11 mouse cellular contexts compared by ENCODE assay signal in the genomic region with DNA sequence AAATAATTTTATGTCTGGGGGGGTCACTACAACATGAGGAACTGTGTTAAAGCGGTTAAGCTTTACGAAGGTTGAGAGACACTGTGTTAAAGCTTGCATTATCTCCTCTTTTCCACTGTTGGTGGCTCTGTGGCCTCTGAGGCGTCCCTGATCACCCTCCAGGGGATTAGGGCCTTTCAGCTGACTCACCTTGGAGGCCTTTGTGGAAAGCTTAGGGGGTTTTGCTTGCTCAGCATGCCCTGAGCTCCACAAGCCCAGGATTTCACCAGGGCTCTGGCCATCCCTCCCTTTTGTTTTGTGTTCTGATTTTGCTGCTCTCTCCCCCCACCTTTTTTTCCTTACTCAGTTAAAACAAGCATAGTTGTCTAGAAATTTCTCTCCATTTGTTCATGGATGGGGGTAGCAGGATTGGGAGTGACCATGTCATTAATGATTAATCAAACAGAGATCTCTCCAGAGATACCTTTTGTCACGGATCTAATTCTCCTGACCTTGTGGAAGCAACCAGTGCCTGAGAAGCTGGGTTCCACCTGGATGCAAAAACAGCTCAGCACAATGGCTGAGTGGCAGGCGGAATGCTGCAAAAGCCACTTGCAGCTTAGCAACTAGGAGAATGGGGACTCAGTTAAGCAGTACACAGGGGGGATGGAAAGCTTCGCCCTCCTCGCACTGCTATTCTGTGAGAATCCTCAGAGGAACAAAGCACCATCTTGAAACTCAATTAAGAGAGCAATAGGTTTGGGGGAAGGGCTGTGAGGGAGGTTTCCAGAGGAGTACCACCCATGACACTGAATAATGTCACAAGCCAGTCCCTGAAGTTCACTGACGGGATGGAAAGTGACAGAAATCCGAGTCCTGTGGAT. TPM values are rescaled to one million over a fixed set of nuclear protein-coding genes. Genes with fewer than 3 reads are reported as not detected.
DNase-seq lines count a peak whose midpoint lies in the region; ATAC-seq and TF ChIP-seq lines count a peak whose summit lies in the region.
"Had no signal": no experiment of that assay in that cellular context is flagged by ENCODE, and none has a peak within 500 bp of the region (broad histone marks: within the 10 kb centered on the region; RNA-seq: fewer than 3 reads in every experiment).

No protein-coding gene starts in this region.

- H3K27me3 ChIP-seq in intestine, embryonic 16.5 days (replicated peaks; ENCODE audit: control insufficient read depth, insufficient read depth, low read length) = no peaks in the 10 kb centered on the region
- H3K27me3 ChIP-seq in myocyte (ENCODE audit: control insufficient read depth, insufficient read depth, insufficient read length) = no peaks in the 10 kb centered on the region

- intact Hi-C loops in gastrocnemius, postnatal 14 days (cut with DNase I; ENCODE audit: low total_unique reads) = no loop called here

- no peaks in the 10 kb centered on the region for H3K36me3 ChIP-seq in intestine, embryonic 16.5 days (ENCODE audit: control insufficient read depth, insufficient read depth, low read length)
- H3K36me3 ChIP-seq in myocyte (ENCODE audit: control insufficient read depth, insufficient read depth) = no peaks in the 10 kb centered on the region
- H3K36me3 ChIP-seq: embryonic facial prominence, embryonic 13.5 days had no signal

- no peak overlapping the region for H3ac ChIP-seq in myocyte (ENCODE audit: control insufficient read depth, insufficient read length)

- no peak overlapping the region for H3K4me3 ChIP-seq in intestine, embryonic 16.5 days (ENCODE audit: low read length)
- H3K4me3 ChIP-seq in myocyte = no peak overlapping the region
- H3K4me3 ChIP-seq: embryonic facial prominence, embryonic 13.5 days had no signal

- H3K4me2 ChIP-seq in intestine, embryonic 16.5 days (ENCODE audit: low read depth, low read length) = no peak overlapping the region
- H3K4me2 ChIP-seq in myocyte (ENCODE audit: low read depth) = peak overlapping the region; percentile 98
- H3K4me2 ChIP-seq: embryonic facial prominence, embryonic 13.5 days had no signal

- DNase-seq in heart, adult 8-10 months (ENCODE audit: low spot score) = peak; percentile 61
- no peak for DNase-seq in heart, postnatal 4 days
- peak; percentile 61 for DNase-seq in embryo, embryonic 11 days
- DNase-seq in Muller cell, postnatal 12 days (ENCODE audit: inconsistent ontology term) = no peak
- DNase-seq in gastrocnemius, postnatal 14 days = no peak
- no peak for DNase-seq in lung, adult 18-20 months
- DNase-seq: adrenal gland, postnatal 10 days; thymus, adult 18-20 months had no signal

- TF ChIP-seq POLR2A in myocyte (IDR thresholded peaks at IDR 0.05; ENCODE audit: insufficient read length, low read depth) = no peak

- peaks cover under 1% of the 10 kb centered on the region for H3K79me2 ChIP-seq in myocyte (ENCODE audit: control insufficient read depth, insufficient read depth)

- no peaks in the 10 kb centered on the region for H3K9me3 ChIP-seq in intestine, embryonic 16.5 days (ENCODE audit: control insufficient read depth, low read length)
- H3K9me3 ChIP-seq: embryonic facial prominence, embryonic 13.5 days had no signal

- peaks cover 35% of the 10 kb centered on the region for H3K4me1 ChIP-seq in intestine, embryonic 16.5 days (ENCODE audit: control insufficient read depth, insufficient read depth, low read length)

- H3K27ac ChIP-seq in intestine, embryonic 16.5 days (ENCODE audit: low read length) = peak overlapping the region; percentile 79
- H3K27ac ChIP-seq: embryonic facial prominence, embryonic 13.5 days had no signal

- WGBS in intestine, embryonic 16.5 days = 51% methylated on average over 9 of the region's 9 CpGs

- no peak for ATAC-seq in intestine, embryonic 16.5 days

- H3K9ac ChIP-seq in intestine, embryonic 16.5 days (ENCODE audit: low read depth, low read length) = peak overlapping the region; percentile 2; the same call in 1 of the 2 replicates
- H3K9ac ChIP-seq: embryonic facial prominence, embryonic 13.5 days had no signal

TF ChIP-seq in myocyte, 11 proteins besides CTCF, POLR2A, EP300 and RAD21:
- no peak for TF ChIP-seq CEBPB (IDR thresholded peaks at IDR 0.05; ENCODE audit: insufficient read depth, poor library complexity, severe bottlenecking)
- no peak for TF ChIP-seq MYOG (IDR thresholded peaks at IDR 0.05; ENCODE audit: control insufficient read depth in 1 of 3, insufficient read depth in 1 of 3, insufficient read length in 2 of 3, low read depth in 2 of 3)
TF ChIP-seq in myocyte: peak in this region for 0.

RNA-seq across cellular contexts. Expression of a gene that starts 2.6 kb away (rescaled TPM):
- total RNA-seq in heart, adult 8-10 months (2022) = 10 to 100 TPM in 3 of 4 experiments, 1 to 10 TPM in 1; 9.2 to 12.1 (median 10.1) TPM
- 10 to 100 TPM; 16.9 to 19.4 TPM for total RNA-seq in heart, postnatal 4 days (2021)
- polyA plus RNA-seq in intestine, embryonic 16.5 days (2015; fragmentation: Nextera tagmentation; extraction: Ambion mirVana) = 31.5 and 36.6 TPM in 2 replicates
- polyA plus RNA-seq in myocyte (2012; fragmentation: generic; extraction: Trizol) = 12.0 TPM
- 1 to 10 TPM; 8.2 to 9.3 TPM for total RNA-seq in gastrocnemius, postnatal 14 days (2021)

Comparison
In these comparisons a context has a peak if more than half of its experiments do, and no peak if none do; other contexts are left out.
1. DNase-seq: peak in heart, adult 8-10 months (single experiment) and embryo, embryonic 11 days (single experiment); none in heart, postnatal 4 days (single experiment), Muller cell, postnatal 12 days (single experiment), gastrocnemius, postnatal 14 days (single experiment) and lung, adult 18-20 months (0 of 2).